Mouse (Mus musculus): ENCODE results near the gene Pum1. TPM values are rescaled to one million over a fixed set of nuclear protein-coding genes. Genes with fewer than 3 reads are reported as not detected.
"Not testable (repeated sequence)": the region's sequence is repeated elsewhere in the genome, so short reads cannot be mapped to it uniquely, and the experiment has no call there.

Gene Pum1
- polyA plus RNA-seq, 1 experiment = 42.8 TPM

- Histone ChIP-seq H3K4me1 (ENCODE audit: control insufficient read depth, insufficient read depth, low read length) (no peaks in the 10 kb centered on the region), H3K27ac (ENCODE audit: control insufficient read depth, insufficient read depth, low read depth, low read length, poor library complexity) (no peak overlapping the region), H3K4me3 (replicated peaks; ENCODE audit: control insufficient read depth, low read depth, low read length) (no peak overlapping the region)
- 74% methylated on average over 5 of the region's 5 CpGs for WGBS
- TF ChIP-seq CTCF (IDR thresholded peaks at IDR 0.05; ENCODE audit: control insufficient read depth, insufficient read depth, low read length) = no peak
- no peak for TF ChIP-seq POLR2A (IDR thresholded peaks at IDR 0.05; ENCODE audit: borderline replicate concordance, control insufficient read depth, low read depth, low read length)
Measured at GRCm38 (mm10) chr4:130642468-130642867, 20.7 kb upstream of the Pum1 start.

GRCm38 (mm10) chr4:130645426-130645825 is 17.7 kb upstream of the Pum1 start:
- no peaks in the 10 kb centered on the region for H3K4me1 ChIP-seq (ENCODE audit: control insufficient read depth, insufficient read depth, low read length)
- H3K4me3 ChIP-seq (replicated peaks; ENCODE audit: control insufficient read depth, low read depth, low read length) = no peak overlapping the region
- WGBS = 89% methylated on average over 1 of the region's 1 CpGs
- no peak overlapping the region for H3K27ac ChIP-seq (ENCODE audit: control insufficient read depth, insufficient read depth, low read depth, low read length, poor library complexity)
- no peak for TF ChIP-seq POLR2A (IDR thresholded peaks at IDR 0.05; ENCODE audit: borderline replicate concordance, control insufficient read depth, low read depth, low read length)
- no peak for TF ChIP-seq CTCF (IDR thresholded peaks at IDR 0.05; ENCODE audit: control insufficient read depth, insufficient read depth, low read length)

GRCm38 (mm10) chr4:130651286-130651685 is 11.8 kb upstream of the Pum1 start:
- TF ChIP-seq POLR2A (IDR thresholded peaks at IDR 0.05; ENCODE audit: borderline replicate concordance, control insufficient read depth, low read depth, low read length) (no peak), CTCF (IDR thresholded peaks at IDR 0.05; ENCODE audit: control insufficient read depth, insufficient read depth, low read length) (no peak)
- Histone ChIP-seq H3K27ac (ENCODE audit: control insufficient read depth, insufficient read depth, low read depth, low read length, poor library complexity) (no peak overlapping the region), H3K4me1 (ENCODE audit: control insufficient read depth, insufficient read depth, low read length) (no peaks in the 10 kb centered on the region), H3K4me3 (replicated peaks; ENCODE audit: control insufficient read depth, low read depth, low read length) (no peak overlapping the region)
- 80% methylated on average over 4 of the region's 4 CpGs for WGBS

- WGBS = 73% methylated on average over 4 of the region's 4 CpGs
Measured at GRCm38 (mm10) chr4:130652546-130652945, 10.6 kb upstream of the Pum1 start.

GRCm38 (mm10) chr4:130657820-130658565 is 5.1 kb upstream of the Pum1 start:
- Histone ChIP-seq H3K4me1 (ENCODE audit: control insufficient read depth, insufficient read depth, low read length) (no peaks in the 10 kb centered on the region; the same call in 1 of the 2 replicates), H3K27ac (ENCODE audit: control insufficient read depth, insufficient read depth, low read depth, low read length, poor library complexity) (no peak overlapping the region), H3K4me3 (replicated peaks; ENCODE audit: control insufficient read depth, low read depth, low read length) (no peak overlapping the region)
- TF ChIP-seq POLR2A (IDR thresholded peaks at IDR 0.05; ENCODE audit: borderline replicate concordance, control insufficient read depth, low read depth, low read length) = no peak
- no peak for TF ChIP-seq CTCF (IDR thresholded peaks at IDR 0.05; ENCODE audit: control insufficient read depth, insufficient read depth, low read length)
- 45% methylated on average over 1 of the region's 1 CpGs for WGBS

More at GRCm38 (mm10) chr4:130652546-130652945, 10.6 kb upstream of the Pum1 start:
- no peak for TF ChIP-seq POLR2A (IDR thresholded peaks at IDR 0.05; ENCODE audit: borderline replicate concordance, control insufficient read depth, low read depth, low read length)
- TF ChIP-seq CTCF (IDR thresholded peaks at IDR 0.05; ENCODE audit: control insufficient read depth, insufficient read depth, low read length) = no peak
- Histone ChIP-seq H3K4me3 (replicated peaks; ENCODE audit: control insufficient read depth, low read depth, low read length) (no peak overlapping the region), H3K27ac (ENCODE audit: control insufficient read depth, insufficient read depth, low read depth, low read length, poor library complexity) (no peak overlapping the region), H3K4me1 (ENCODE audit: control insufficient read depth, insufficient read depth, low read length) (no peaks in the 10 kb centered on the region)

GRCm38 (mm10) chr4:130659470-130659869 is 3.7 kb upstream of the Pum1 start:
- no peak overlapping the region for H3K4me3 ChIP-seq (replicated peaks; ENCODE audit: control insufficient read depth, low read depth, low read length)
- no peaks in the 10 kb centered on the region; the same call in 1 of the 2 replicates for H3K4me1 ChIP-seq (ENCODE audit: control insufficient read depth, insufficient read depth, low read length)
- no peak overlapping the region for H3K27ac ChIP-seq (ENCODE audit: control insufficient read depth, insufficient read depth, low read depth, low read length, poor library complexity)
- 81% methylated on average over 6 of the region's 6 CpGs for WGBS
- TF ChIP-seq POLR2A (IDR thresholded peaks at IDR 0.05; ENCODE audit: borderline replicate concordance, control insufficient read depth, low read depth, low read length) (no peak), CTCF (IDR thresholded peaks at IDR 0.05; ENCODE audit: control insufficient read depth, insufficient read depth, low read length) (no peak)

- Histone ChIP-seq H3K4me3 (replicated peaks; ENCODE audit: control insufficient read depth, low read depth, low read length) (no peak overlapping the region), H3K27ac (ENCODE audit: control insufficient read depth, insufficient read depth, low read depth, low read length, poor library complexity) (no peak overlapping the region), H3K4me1 (ENCODE audit: control insufficient read depth, insufficient read depth, low read length) (no peaks in the 10 kb centered on the region; the same call in 1 of the 2 replicates)
- TF ChIP-seq CTCF (IDR thresholded peaks at IDR 0.05; ENCODE audit: control insufficient read depth, insufficient read depth, low read length) = no peak
- no peak for TF ChIP-seq POLR2A (IDR thresholded peaks at IDR 0.05; ENCODE audit: borderline replicate concordance, control insufficient read depth, low read depth, low read length)
- 60% methylated on average over 2 of the region's 2 CpGs for WGBS
Measured at GRCm38 (mm10) chr4:130660106-130660505, 3.0 kb upstream of the Pum1 start.

- WGBS = 80% methylated on average over 3 of the region's 3 CpGs
- no peak overlapping the region for H3K27ac ChIP-seq (ENCODE audit: control insufficient read depth, insufficient read depth, low read depth, low read length, poor library complexity)
- H3K4me1 ChIP-seq (ENCODE audit: control insufficient read depth, insufficient read depth, low read length) = no peaks in the 10 kb centered on the region; the same call in 1 of the 2 replicates
- H3K4me3 ChIP-seq (replicated peaks; ENCODE audit: control insufficient read depth, low read depth, low read length) = no peak overlapping the region
- no peak for TF ChIP-seq CTCF (IDR thresholded peaks at IDR 0.05; ENCODE audit: control insufficient read depth, insufficient read depth, low read length)
Measured at GRCm38 (mm10) chr4:130661151-130661550, 2.0 kb upstream of the Pum1 start.

GRCm38 (mm10) chr4:130662305-130662704 is 816 bp upstream of the Pum1 start:
- not testable (repeated sequence) for H3K4me1 ChIP-seq (ENCODE audit: control insufficient read depth, insufficient read depth, low read length); H3K4me3 ChIP-seq (replicated peaks; ENCODE audit: control insufficient read depth, low read depth, low read length); H3K27ac ChIP-seq (ENCODE audit: control insufficient read depth, insufficient read depth, low read depth, low read length, poor library complexity)
- WGBS = 75% methylated on average over 1 of the region's 1 CpGs
